Mouse (Mus musculus) layer of hippocampus, postnatal 25 days (tissue): ENCODE results near the gene Slc9a9. TPM values are rescaled to one million over a fixed set of nuclear protein-coding genes. Genes with fewer than 3 reads are reported as not detected.

ENCODE experiments used
- DNase-seq, 2 experiments: peaks; one replicate each; pipeline ENCODE4 v3.0.0; 2022; ENCODE audit warnings: mixed read lengths in 2 of 2, low spot score in 1 of 2; ENCODE audit errors: extremely low spot score in 1 of 2
- total RNA-seq, 2 experiments: library from RNA; stranded (reverse); gene quantifications; 2 replicates each; pipeline ENCODE4 v1.2.3; 2021

Gene Slc9a9
- total RNA-seq, 2 experiments from 2014 or later = 12.3 to 18.0 TPM

GRCm38 (mm10) chr9:95055843-95056242 lies 386.1 kb downstream of the Slc9a9 start:
- DNase-seq = no peak

DNA sequence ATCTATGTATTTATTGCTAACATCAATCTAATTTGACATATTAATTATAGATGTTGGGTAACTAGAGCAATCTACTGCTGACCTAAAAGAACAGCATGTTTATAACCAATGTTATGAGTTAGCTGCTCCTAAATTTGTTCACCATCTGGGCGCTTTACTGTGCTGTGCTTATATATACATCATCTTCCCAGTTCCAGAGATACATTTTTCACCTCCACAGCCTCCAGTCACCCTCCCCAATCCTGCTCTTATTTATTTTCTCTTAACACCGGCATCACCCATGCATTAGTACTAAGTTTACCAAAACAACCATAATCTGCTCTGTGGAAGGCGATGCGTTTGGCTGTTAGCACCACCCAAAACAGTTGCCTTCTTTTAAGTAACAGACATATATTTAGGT lies 391.0 kb downstream of the Slc9a9 start:
- DNase-seq = no peak

DNA sequence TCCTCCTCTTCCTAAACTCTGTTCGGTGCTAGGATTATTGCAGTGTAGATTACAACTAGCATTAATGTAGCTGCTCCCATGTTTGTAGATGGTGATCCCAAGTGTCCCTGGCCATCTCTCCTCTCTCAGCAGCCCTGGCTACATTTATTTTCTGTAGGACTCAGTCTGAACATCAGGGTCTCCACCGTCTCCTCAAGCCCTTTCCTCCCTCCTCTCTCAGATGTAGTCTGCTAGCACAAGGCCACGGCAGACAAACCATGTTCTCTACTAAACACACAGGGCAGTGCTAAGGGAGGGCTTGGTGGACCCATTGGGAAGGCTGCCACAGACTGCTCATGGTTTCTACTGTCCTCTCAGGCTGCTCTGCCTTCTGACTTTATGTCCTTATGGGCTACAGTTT lies 397.3 kb downstream of the Slc9a9 start:
- no peak for DNase-seq

- DNase-seq = no peak
Observed at GRCm38 (mm10) chr9:95068466-95068865, 398.8 kb downstream of the Slc9a9 start.

DNA sequence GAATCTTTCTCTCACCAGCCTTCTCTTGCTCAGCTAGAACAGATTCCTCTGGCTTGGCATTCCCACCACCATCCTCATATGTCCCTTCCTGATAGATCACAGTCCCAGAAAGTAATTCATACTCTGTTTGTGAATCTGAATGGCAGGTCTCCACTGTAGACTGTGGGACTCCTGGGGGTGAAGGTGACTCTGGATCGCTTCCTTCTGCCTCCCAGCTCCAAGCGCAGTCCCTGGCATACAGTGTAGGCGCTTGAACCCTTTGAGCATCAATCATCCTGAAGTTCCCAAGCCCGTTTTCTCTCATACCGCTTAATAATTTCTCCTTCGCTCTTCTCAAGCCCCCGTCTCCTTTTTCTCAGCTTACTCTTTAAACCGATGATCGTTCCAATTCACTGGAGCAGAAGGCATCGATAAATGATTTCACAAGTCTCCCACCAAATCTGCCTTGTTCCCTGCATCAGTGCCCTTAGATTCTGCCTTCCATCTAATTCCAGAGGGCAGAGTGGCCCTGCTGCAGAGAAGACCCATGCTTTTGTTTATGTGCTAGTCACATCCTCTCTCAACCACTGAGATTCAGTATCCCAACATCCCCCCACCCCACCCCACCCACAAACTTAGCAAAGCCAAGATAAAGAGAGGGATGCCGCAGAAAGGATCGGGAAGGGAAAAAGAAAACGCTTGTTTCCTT lies 401.3 kb downstream of the Slc9a9 start:
- DNase-seq = no peak

DNA sequence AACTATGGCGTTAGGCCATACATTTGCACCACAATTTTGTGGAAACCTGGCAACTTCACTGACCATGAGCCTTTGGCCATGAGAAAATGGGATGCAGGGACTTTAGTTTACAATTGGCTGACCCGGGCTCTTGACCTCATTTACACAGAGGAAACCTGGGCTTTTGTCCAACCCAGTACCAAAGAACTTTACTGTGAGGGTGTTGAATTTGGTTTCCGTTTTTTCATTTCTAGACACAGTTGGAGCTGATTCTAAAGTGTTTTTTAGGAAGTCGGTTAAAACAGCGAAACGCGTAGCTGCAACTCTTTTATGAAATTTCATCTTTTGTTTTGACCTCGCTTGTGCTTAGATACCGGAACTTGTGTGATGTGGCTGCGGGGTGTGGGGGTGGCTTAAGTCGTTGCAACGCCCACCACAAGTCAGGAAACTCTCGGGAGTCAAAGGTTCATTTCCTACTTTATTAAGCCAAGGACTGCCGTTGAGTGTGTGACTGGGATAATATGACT lies 402.8 kb downstream of the Slc9a9 start:
- DNase-seq = no peak

GRCm38 (mm10) chr9:95073691-95074090 lies 404.0 kb downstream of the Slc9a9 start:
- DNase-seq = no peak

- DNase-seq = no peak
Observed at GRCm38 (mm10) chr9:95075856-95076255, 406.1 kb downstream of the Slc9a9 start.

- no peak for DNase-seq
Observed at GRCm38 (mm10) chr9:95077938-95078337, 408.2 kb downstream of the Slc9a9 start.

DNA sequence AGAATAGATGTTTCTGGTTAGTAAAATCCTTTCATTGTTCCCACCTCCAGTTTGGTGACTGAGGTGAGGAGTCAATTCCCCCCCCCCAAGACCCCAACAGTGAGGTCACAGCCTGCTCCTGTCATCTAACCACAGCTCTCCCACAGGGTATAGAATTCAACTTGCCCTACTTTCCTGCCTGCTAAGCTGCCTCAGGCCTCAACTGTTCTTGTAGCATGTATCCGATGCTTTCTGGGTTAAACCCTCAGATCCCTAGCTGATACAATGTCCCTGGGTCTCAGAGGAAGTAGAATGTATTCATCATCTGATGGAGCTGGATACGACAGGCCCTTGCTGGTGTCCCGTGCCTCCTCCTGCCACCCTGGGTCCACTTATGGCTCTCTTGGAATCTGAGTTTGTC lies 408.9 kb downstream of the Slc9a9 start:
- no peak for DNase-seq

- no peak for DNase-seq
Observed at GRCm38 (mm10) chr9:95079951-95080350, 410.2 kb downstream of the Slc9a9 start.

- no peak for DNase-seq
Observed at GRCm38 (mm10) chr9:95086109-95086821, 416.6 kb downstream of the Slc9a9 start.

DNA sequence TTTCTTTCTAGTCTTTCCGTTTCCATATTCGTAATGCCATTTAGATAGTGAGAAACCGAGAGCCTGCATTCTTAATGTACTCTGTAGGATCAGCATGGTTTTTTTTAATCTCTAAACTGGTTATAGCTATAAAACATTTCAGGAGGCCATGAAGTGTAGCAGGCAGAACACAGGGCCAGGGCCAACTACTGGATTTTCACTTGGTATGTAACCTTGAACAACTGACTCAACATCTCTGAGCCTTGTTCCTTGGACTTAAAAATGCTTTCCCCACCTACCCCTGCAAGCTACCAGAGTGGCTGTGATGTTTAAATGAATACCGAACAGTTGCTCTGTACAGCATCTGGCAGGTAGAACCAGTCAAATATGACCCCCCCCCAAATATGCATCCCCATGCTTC lies 418.5 kb downstream of the Slc9a9 start:
- no peak for DNase-seq

- no peak for DNase-seq
Observed at GRCm38 (mm10) chr9:95089050-95089449, 419.3 kb downstream of the Slc9a9 start.

DNA sequence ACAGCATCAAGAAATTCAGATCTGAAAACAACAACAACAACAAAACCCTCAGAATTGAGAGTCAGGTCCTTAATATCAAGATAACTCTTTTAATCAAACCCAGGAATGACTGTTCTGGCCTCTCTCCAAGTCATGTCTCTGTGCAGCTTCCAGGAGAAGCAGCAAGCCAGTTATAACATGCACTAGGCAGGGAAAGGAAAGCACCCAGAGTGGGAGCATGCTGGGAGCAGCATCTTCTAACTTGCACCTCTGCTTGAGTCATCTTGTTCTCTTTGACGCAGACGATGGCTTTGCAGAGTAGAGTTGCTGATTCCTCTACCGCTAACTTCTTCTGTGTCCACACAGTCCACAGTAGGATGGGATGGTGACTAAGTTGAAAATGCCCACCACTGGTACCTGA lies 426.8 kb downstream of the Slc9a9 start:
- no peak for DNase-seq

DNA sequence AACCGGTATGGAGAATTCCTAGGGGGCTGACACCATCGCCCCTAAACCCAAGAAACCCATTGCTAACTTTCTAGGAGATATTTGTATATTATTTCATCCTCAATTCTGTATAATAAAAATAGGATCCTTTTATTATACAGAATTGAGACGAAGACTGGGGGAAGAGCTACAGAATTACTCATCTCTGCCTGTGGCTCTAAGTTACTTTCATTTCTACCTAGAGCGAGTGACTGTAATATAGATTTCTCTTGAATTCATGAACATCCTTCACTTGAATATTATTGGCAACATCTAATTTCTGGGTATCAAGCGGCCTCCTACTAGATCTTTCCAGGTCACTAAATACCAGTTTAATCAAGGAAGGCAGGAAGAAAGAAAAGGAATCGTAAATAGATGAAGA lies 436.1 kb downstream of the Slc9a9 start:
- no peak for DNase-seq

- no peak for DNase-seq
Observed at GRCm38 (mm10) chr9:95109799-95110198, 440.1 kb downstream of the Slc9a9 start.

DNA sequence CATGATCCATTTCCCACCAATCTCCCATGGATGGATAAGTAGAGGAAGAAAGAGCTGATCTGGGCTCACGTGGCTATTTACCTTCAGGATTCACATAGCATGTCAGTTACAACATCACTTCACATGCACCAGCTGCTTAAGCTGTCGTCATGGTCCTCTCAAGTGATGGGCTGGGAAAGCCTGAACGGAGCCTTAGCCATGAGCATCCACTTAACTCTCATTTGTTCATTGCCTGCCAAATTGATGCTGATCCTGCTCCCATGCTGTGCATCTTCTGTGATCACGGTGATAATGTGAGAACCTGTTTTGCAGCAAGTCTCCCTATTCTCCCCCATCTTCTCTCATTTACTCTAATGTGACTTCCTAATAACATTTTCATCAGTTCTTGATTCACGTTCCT lies 441.1 kb downstream of the Slc9a9 start:
- DNase-seq = no peak

- no peak for DNase-seq
Observed at GRCm38 (mm10) chr9:95111732-95112131, 442.0 kb downstream of the Slc9a9 start.

DNA sequence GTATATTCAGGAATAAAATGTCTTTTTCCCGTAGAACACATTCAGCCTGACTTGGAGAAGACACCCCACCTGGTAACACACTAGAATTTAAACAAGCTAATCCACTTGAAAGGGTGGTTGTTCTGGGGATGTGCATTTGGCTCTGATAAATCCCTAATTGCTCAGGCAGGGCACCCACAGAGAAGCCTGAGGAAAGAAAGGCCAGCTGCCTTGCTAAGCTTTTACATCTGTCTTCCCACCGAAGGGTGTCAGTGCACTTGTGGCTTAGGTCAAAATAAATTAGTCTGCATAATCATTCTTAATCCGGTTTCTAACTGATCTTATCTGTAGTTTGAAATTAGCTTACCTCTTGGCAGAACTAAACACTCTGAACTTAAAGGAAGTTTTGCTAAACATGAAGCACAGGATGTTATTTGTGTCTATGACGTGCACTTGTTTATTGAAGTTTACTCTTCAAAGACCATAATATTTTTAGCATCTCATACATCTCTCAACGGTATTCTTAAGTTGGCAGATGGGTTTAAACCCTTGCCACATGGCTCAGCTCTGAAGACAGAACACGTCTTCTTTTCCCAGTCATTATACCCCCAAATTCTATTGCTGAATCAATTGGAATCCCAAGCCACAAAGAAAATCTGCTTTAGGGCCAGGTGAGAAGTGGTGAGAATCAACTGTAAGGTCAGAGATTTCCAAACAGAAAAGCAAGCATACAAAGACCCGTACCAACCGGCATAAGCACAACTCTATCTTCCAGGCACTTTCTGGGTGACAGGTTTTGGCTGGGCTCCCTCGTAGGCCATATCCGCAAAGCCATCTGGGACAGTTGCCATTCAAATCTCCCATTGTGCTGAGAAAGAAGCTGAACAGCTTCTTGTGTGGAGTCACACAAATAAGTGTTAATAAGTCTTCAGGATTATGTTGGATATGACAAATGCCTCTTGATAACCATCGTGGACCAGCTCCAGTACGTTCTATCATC lies 443.7 kb downstream of the Slc9a9 start:
- no peak for DNase-seq

GRCm38 (mm10) chr9:95120062-95120461 lies 450.4 kb downstream of the Slc9a9 start:
- no peak for DNase-seq
